Mouse (Mus musculus): ENCODE data around the gene Defb29.
A peak's percentile ranks its signal among the peaks of the same experiment; 100 is the strongest.

The Defb29 gene

DNA sequence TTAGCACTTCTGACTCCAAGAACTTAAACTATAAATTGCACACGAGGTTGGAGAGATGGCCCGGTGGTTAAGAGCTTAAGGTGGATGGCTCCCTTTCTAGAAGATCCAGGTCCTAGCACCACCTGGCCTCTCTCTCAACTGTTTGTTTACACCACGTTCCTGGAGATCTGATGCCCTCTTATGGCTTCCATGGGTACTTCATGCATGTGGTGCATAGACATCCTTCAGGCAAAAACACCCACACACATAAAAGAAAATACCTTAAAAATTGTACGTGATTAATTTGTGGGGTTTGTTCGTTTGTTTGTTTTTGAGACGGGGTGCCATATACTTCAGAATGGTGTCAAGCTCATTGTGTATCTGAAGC is 39.1 kb downstream of the Defb29 start:
- DNase-seq (ENCODE audit: low read depth, low spot score), result peak; percentile 56

DNA sequence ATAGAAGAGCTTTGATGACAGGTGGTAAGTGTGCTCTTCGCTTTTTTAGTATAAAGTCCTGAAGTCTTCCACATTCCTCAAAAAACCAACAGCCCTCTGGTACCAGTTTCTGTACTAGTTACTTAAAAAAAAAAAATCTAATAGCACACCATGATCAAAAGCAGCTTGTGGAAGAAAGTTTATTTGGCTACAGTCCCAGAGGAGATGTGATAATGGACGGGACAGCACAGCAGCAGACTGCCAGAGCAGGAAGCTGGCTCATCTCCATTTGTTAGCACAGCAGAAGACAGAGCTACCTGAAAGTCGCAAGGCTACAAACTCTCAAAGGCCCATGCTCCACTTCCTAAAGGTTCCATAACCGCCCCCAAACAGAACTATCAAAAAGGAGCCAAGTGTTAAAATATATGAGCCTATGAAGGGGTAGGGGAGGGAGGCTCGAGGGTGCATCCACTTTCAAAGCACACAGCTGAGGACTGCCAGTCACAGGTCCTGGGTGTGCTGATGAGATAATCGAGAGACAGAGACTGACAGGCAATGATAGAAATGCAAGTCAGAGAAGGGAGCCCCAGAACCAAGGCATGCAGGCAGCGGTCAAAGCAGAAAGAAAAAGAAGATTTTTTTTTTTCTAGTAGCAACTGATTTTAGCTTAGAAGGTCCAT is 39.6 kb downstream of the Defb29 start:
- DNase-seq (ENCODE audit: low read depth, low spot score), result no peak

DNA sequence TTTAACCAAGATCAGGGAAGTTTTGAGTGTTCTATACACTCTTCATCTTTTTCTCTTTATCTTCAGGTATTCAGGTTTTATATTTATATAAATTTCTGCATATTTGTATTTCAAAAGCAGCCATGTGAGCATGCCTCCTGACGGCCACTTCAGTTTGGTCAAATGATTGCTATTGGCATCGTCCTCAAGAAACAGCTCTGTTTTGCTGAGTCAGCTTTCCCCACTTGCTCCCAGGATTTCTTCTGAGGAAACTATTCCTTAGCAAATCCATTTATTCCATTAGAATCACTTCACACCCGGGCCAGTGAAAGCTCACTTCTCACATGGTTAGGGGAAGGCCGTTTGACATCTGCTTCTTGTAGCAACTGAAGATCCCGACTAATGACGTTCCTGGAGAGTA is 41.9 kb downstream of the Defb29 start:
- no peak for DNase-seq (ENCODE audit: low read depth, low spot score)

DNA sequence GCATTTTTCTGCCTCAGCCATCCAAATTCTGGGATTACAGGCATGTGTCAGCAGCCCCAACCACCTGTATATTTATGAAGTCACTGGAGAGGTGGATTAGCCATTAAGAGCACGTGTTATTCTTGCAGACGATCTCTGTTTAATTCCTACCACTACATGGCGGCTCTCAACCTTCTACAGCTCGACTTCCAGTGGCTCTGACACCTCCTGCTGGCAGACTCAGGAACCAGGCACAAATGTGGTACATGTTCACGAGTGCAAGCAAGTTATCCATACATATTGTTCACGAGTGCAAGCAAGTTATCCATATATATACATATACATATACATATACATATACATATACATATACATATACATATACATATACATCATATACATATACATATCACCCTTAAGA is 46.7 kb downstream of the Defb29 start:
- peak; percentile 48 for DNase-seq (ENCODE audit: low read depth, low spot score)

DNA sequence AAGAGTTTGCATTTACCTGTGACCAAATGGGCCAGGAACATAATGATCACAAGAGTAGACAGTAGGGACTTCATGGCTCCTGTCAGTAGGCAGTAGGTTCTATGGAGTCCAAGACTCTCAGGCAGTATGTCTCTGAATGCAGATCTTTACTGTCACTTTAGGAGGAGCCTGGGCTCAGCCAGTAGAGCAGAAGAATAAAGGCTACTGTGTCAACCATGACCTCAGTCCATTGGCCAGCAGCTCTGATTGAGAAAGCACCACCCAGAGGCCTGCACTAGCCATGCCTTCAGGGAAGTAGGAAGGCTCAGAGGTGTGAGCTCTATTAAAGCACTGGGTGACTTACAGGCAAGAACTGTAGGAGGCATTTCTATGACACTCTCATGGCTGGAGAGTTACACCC is 49.9 kb downstream of the Defb29 start, which contains the start of gene Defb22:
Gene Defb22, minus strand, starts transcription at position 101 of the 400 bp plus-strand sequence.
- DNase-seq (ENCODE audit: low read depth, low spot score), result no peak
